Mouse (Mus musculus) thymus, adult 2 months (tissue): ENCODE data around the gene Ndufc1. TPM values are rescaled to one million over a fixed set of nuclear protein-coding genes. Genes with fewer than 3 reads are reported as not detected.

ENCODE experiments used
- DNase-seq: peaks from one replicate; pipeline ENCODE4 v3.0.0; 2021
- H3K27ac ChIP-seq: fragments of 200-500 bp; 2 replicates; pipeline ENCODE4 v1.5.1; 2012; ENCODE audit warnings: low read length, control low read depth; ENCODE audit not compliant: control insufficient read depth, insufficient read depth
- H3K27me3 ChIP-seq: fragments of 200-500 bp; 2 replicates; pipeline ENCODE4 v1.6.1; 2012; ENCODE audit warnings: mild to moderate bottlenecking, low read length, moderate library complexity, mixed read lengths; ENCODE audit not compliant: control insufficient read depth, insufficient read depth
- H3K36me3 ChIP-seq: fragments of 200-500 bp; 2 replicates; pipeline ENCODE4 v1.6.1; 2012; ENCODE audit warnings: mild to moderate bottlenecking, low read length, moderate library complexity; ENCODE audit not compliant: control insufficient read depth, insufficient read depth
- H3K4me1 ChIP-seq: fragments of 200-500 bp; replicated peaks from 2 replicates; pipeline ENCODE4 v1.6.1; 2012; ENCODE audit warnings: low read length; ENCODE audit not compliant: control insufficient read depth, insufficient read depth
- H3K4me3 ChIP-seq: fragments of 200-500 bp; 2 replicates; pipeline ENCODE4 v1.5.1; 2012; ENCODE audit warnings: mild to moderate bottlenecking, low read length, control low read depth, moderate library complexity; ENCODE audit not compliant: control insufficient read depth, insufficient read depth
- CTCF ChIP-seq: fragments of 200-500 bp; IDR thresholded peaks from 2 replicates; pipeline ENCODE4 v1.5.1; 2012; ENCODE audit warnings: mild to moderate bottlenecking, control low read depth, low read length, moderate library complexity, borderline replicate concordance; ENCODE audit not compliant: control insufficient read depth, poor library complexity, insufficient read depth; ENCODE audit errors: extremely low read depth
- POLR2A ChIP-seq: fragments of 200-500 bp; IDR thresholded peaks from 2 replicates; pipeline ENCODE4 v1.6.1; 2012; ENCODE audit warnings: mild to moderate bottlenecking, low read length, control low read depth, moderate library complexity; ENCODE audit not compliant: control insufficient read depth, poor library complexity, insufficient read depth; ENCODE audit errors: extremely low read depth
- WGBS: fragments of 180-500 bp; shearing (Covaris S2); methylation state at CpG from one replicate; pipeline ENCODE4 v1.1.7; 2018; 5-methylcytosine and 5-hydroxymethylcytosine counted together
- polyA plus RNA-seq: library from polyadenylated mRNA; depleted of rRNA; stranded (reverse); fragments of >200 nt; gene quantifications from 2 replicates; pipeline ENCODE4 v1.2.3, GENCODE M21; 2012

Ndufc1 gene
- polyA plus RNA-seq, 1 experiment = 169 TPM

- 0 out of 2 replicates have a peak, but pooled peaks cover 5% of the 10 kb centered on the region for H3K4me1 ChIP-seq
- no peak for DNase-seq
- TF ChIP-seq POLR2A = no peak
- H3K27ac ChIP-seq = no peak overlapping the region
- H3K36me3 ChIP-seq = no peaks in the 10 kb centered on the region
- H3K27me3 ChIP-seq = no peaks in the 10 kb centered on the region
- no peak overlapping the region for H3K4me3 ChIP-seq
- WGBS = 62% methylated on average over 2 of the region's 2 CpGs
These were observed 8.7 kb upstream of the Ndufc1 start for GRCm38 (mm10) chr3:51417485-51417884.

- Histone ChIP-seq H3K27ac (peak overlapping the region; percentile 85), H3K27me3 (no peaks in the 10 kb centered on the region), H3K36me3 (no peaks in the 10 kb centered on the region), H3K4me1 (0 out of 2 replicates have a peak, but pooled peaks cover 5% of the 10 kb centered on the region), H3K4me3 (peak overlapping the region; percentile 74)
- 6% methylated on average over 8 of the region's 8 CpGs for WGBS
- no peak for DNase-seq
- TF ChIP-seq POLR2A (no peak), CTCF (no peak)
These were observed 8.3 kb upstream of the Ndufc1 start for GRCm38 (mm10) chr3:51417135-51417458.

- peak overlapping the region; percentile 85 for H3K27ac ChIP-seq
- no peak for TF ChIP-seq CTCF
- TF ChIP-seq POLR2A = no peak
- DNase-seq = peak; percentile 54
- H3K36me3 ChIP-seq = no peaks in the 10 kb centered on the region
- peak overlapping the region; percentile 74 for H3K4me3 ChIP-seq
- WGBS = under 1% methylated on average over 68 of the region's 68 CpGs
- no peaks in the 10 kb centered on the region for H3K27me3 ChIP-seq
- 0 out of 2 replicates have a peak, but pooled peaks cover 5% of the 10 kb centered on the region for H3K4me1 ChIP-seq
These were observed 7.8 kb upstream of the Ndufc1 start for GRCm38 (mm10) chr3:51416364-51417134.

GRCm38 (mm10) chr3:51416073-51416363 is 7.2 kb upstream of the Ndufc1 start:
- H3K27me3 ChIP-seq = no peaks in the 10 kb centered on the region
- H3K4me3 ChIP-seq = peak overlapping the region; percentile 74
- no peak for TF ChIP-seq CTCF
- H3K4me1 ChIP-seq = 0 out of 2 replicates have a peak, but pooled peaks cover 4% of the 10 kb centered on the region
- no peak for DNase-seq
- WGBS = under 1% methylated on average over 30 of the region's 30 CpGs
- peak overlapping the region; percentile 85 for H3K27ac ChIP-seq
- no peaks in the 10 kb centered on the region for H3K36me3 ChIP-seq

DNA sequence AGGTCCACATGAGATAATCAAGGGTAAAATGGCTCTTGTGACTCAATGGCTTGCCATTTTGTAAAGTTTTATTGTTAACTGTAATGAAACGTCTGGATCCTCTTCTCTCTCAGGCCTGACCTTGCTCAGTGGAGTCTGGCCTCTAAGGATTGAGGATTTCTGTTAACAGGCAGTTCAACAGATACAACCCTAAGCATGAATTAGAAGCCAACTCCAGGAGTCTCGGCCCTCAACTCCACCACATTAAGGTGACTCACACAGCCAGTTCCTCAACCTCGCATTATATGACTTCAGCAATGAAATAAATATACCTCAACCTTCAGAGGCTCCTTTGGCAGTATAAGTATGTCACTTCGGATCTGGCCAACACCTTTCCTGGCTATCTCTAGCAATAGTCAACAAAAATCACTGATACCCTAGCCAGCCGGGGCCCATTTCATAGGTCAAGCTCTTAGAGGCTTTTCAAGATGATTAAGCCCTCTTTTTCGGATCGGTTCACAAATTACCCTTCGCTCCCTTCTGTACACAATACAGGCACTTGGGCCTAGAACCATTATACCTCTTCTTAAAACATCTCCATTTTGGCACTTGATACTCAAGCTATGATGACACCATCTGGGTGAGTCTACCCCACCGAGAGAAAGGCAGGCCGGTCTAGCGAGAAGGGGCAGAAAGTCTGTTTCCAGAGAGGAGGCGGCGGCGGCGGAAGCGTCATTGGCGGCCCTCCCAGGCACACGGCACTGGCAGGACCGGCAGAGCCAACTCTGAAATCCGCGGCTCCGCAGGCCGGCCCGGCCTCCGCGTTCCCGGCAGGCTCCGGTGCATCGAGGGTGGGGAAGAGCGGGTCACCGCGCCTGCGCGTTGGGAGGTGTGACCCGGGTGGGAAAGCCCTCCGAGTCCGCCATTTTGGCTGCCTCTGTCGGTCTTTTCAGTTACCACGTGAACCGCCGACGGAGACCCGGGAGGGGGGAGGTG is 6.6 kb upstream of the Ndufc1 start, which contains the start of gene Naa15:
Gene Naa15, plus strand, starts transcription at position 51 of the 975 bp plus-strand sequence.
- TF ChIP-seq CTCF (no peak), POLR2A (peak; percentile 68)
- WGBS = 5% methylated on average over 43 of the region's 43 CpGs
- peak; percentile 95 for DNase-seq
- Histone ChIP-seq H3K27ac (peak within 1 kb of the TSS; percentile 85), H3K4me3 (peak within 1 kb of the TSS; percentile 74), H3K36me3 (no peaks in the 10 kb centered on the region), H3K4me1 (0 out of 2 replicates have a peak, but pooled peaks cover 2% of the 10 kb centered on the region), H3K27me3 (no peaks in the 10 kb centered on the region)

GRCm38 (mm10) chr3:51413276-51413675 is 4.5 kb upstream of the Ndufc1 start:
- TF ChIP-seq CTCF (no peak), POLR2A (no peak)
- H3K27ac ChIP-seq = no peak overlapping the region
- peaks cover 3% of the 10 kb centered on the region for H3K4me1 ChIP-seq
- H3K36me3 ChIP-seq = no peaks in the 10 kb centered on the region
- no peaks in the 10 kb centered on the region for H3K27me3 ChIP-seq
- H3K4me3 ChIP-seq = no peak overlapping the region
- no peak for DNase-seq
- 89% methylated on average over 1 of the region's 1 CpGs for WGBS
